Mouse (Mus musculus) forebrain, postnatal 0 days (tissue): ENCODE results near the gene Gng7. TPM values are rescaled to one million over a fixed set of nuclear protein-coding genes. Genes with fewer than 3 reads are reported as not detected.

ENCODE experiments used
- ATAC-seq: fragments of 200-750 bp; cut with Nextera tagmentation; 2 replicates; pipeline ENCODE4 v1.8.0; 2017; ENCODE audit warnings: mild to moderate bottlenecking, moderate library complexity
- DNase-seq: peaks from one replicate; pipeline ENCODE4 v3.0.0-alpha.2; 2015
- H3K27ac ChIP-seq: fragments of 300-500 bp; sonication (generic); 2 replicates; pipeline ENCODE4 v1.5.1; 2014; ENCODE audit warnings: low read depth, mild to moderate bottlenecking, antibody characterized with exemption, low read length, moderate library complexity, mixed read lengths
- H3K27me3 ChIP-seq: fragments of 300-500 bp; sonication (generic); 2 replicates; pipeline ENCODE4 v1.6.1; 2014; ENCODE audit warnings: mild to moderate bottlenecking, low read length, mixed read lengths; ENCODE audit not compliant: insufficient read depth
- H3K36me3 ChIP-seq: fragments of 300-500 bp; sonication (generic); 2 replicates; pipeline ENCODE4 v1.6.1; 2014; ENCODE audit warnings: mild to moderate bottlenecking, moderate library complexity; ENCODE audit not compliant: insufficient read depth
- H3K4me1 ChIP-seq: fragments of 300-500 bp; sonication (generic); 2 replicates; pipeline ENCODE4 v1.6.1; 2014; ENCODE audit warnings: antibody characterized with exemption; ENCODE audit not compliant: insufficient read depth
- H3K4me2 ChIP-seq: fragments of 300-500 bp; sonication (generic); 2 replicates; pipeline ENCODE4 v1.6.1; 2014; ENCODE audit warnings: low read depth, mild to moderate bottlenecking, moderate library complexity
- H3K4me3 ChIP-seq: fragments of 300-500 bp; sonication (generic); 2 replicates; pipeline ENCODE4 v1.5.1; 2014; ENCODE audit warnings: low read depth, low read length, mixed read lengths
- H3K9ac ChIP-seq: fragments of 300-500 bp; sonication (generic); 2 replicates; pipeline ENCODE4 v1.6.1; 2014; ENCODE audit warnings: mild to moderate bottlenecking
- H3K9me3 ChIP-seq: fragments of 300-500 bp; sonication (generic); 2 replicates; pipeline ENCODE4 v1.6.1; 2016; ENCODE audit warnings: low read length
- CTCF ChIP-seq: sonication (generic); IDR thresholded peaks from 2 replicates; pipeline ENCODE4 v1.5.1; 2016; ENCODE audit warnings: antibody characterized with exemption, control low read depth, low read depth
- WGBS: fragments of 180-500 bp; shearing (Covaris S2); extraction: QIAGEN DNeasy Blood & Tissue Kit; methylation state at CpG from one replicate; pipeline ENCODE4 v1.1.7; 2014; 5-methylcytosine and 5-hydroxymethylcytosine counted together
- polyA plus RNA-seq: library from polyadenylated mRNA; unstranded; fragments of >200 nt; fragmentation: Nextera tagmentation; extraction: Ambion mirVana; gene quantifications from 2 replicates; pipeline ENCODE4 v1.2.1, GENCODE M21; 2015
- total RNA-seq: library from RNA; depleted of rRNA; stranded (reverse); fragments of >200 nt; gene quantifications from 2 replicates; pipeline ENCODE4 v1.2.3, GENCODE M21; 2014

Gene Gng7
- total and polyA plus RNA-seq, 2 experiments from 2014 or later: 64.5 to 85.7 TPM

GRCm38 (mm10) chr10:80932700-80933420, 81.9 kb downstream of the Gng7 start:
- no peak for TF ChIP-seq CTCF
- H3K4me3 ChIP-seq: peak overlapping the region; percentile 6; the same call in 1 of the 2 replicates
- ATAC-seq (no peak), DNase-seq (no peak)
- 2% methylated on average over 17 of the region's 17 CpGs for WGBS
- H3K27me3 ChIP-seq: peaks cover 48% of the 10 kb centered on the region
- H3K9me3 ChIP-seq: no peaks in the 10 kb centered on the region
- no peak overlapping the region for H3K27ac ChIP-seq
- H3K36me3 ChIP-seq: no peaks in the 10 kb centered on the region
- H3K4me2 ChIP-seq: peak overlapping the region; percentile 77
- no peak overlapping the region for H3K9ac ChIP-seq
- H3K4me1 ChIP-seq: peaks cover 9% of the 10 kb centered on the region

GRCm38 (mm10) chr10:80932206-80932605, 82.5 kb downstream of the Gng7 start:
- H3K4me1 ChIP-seq: peaks cover 9% of the 10 kb centered on the region
- no peaks in the 10 kb centered on the region for H3K36me3 ChIP-seq
- no peak overlapping the region for H3K9ac ChIP-seq
- no peak for TF ChIP-seq CTCF
- DNase-seq: peak; percentile 71
- no peak for ATAC-seq
- H3K9me3 ChIP-seq: no peaks in the 10 kb centered on the region
- H3K27ac ChIP-seq: no peak overlapping the region
- H3K4me2 ChIP-seq: peak overlapping the region; percentile 77
- H3K27me3 ChIP-seq: peaks cover 48% of the 10 kb centered on the region
- H3K4me3 ChIP-seq: peak overlapping the region; percentile 6; the same call in 1 of the 2 replicates
- 1% methylated on average over 20 of the region's 20 CpGs for WGBS

DNA sequence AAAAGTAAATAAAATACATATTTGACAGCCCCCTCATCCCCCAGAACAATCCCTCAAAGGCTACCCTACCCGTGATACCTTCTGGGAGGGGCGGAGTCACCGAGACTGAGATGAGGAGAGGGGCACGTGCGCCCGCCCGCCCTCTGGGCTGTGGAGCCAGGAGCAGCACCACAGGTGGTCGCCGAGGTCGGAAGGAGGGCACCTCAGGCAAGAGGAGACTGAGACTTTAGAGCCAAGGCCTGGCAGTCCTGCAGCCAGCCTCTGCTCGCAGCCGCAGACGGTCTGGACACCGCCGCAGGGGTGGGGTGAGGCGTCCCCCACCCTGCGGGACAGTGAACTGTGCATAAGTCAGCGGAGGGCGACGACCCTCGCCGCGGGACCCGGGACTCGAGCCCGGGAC, 83.0 kb downstream of the Gng7 start:
- DNase-seq: no peak
- Histone ChIP-seq H3K9me3 (no peaks in the 10 kb centered on the region), H3K36me3 (no peaks in the 10 kb centered on the region), H3K27me3 (peaks cover 48% of the 10 kb centered on the region), H3K4me3 (peak overlapping the region; percentile 6; the same call in 1 of the 2 replicates), H3K4me2 (peak overlapping the region; percentile 77), H3K27ac (no peak overlapping the region), H3K4me1 (peaks cover 9% of the 10 kb centered on the region), H3K9ac (no peak overlapping the region)
- TF ChIP-seq CTCF: no peak
- no peak for ATAC-seq
- 5% methylated on average over 26 of the region's 26 CpGs for WGBS

DNA sequence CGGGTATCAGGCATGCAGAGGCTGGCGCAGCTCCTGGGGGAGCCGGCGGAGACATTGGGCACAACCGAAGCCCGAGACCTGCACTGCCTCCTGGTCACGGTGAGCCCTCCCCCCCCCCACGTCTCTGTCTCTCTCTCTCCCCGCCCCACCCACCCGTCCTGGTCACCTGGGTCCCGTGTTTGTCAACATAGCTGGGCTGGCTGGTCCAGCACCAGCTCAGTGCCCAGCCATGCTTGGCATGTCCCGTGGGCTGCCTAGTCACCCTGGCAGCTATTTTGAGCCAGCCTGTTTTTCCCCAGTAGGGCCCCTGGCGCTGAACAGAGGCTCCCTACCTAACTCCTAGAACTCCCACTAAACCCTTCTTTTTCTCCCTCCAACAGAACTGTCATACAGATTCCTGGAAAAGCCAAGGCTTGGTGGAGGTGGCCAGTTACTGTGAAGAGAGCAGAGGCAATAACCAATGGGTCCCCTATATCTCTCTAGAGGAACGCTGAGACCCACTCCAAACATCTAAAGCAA, 83.5 kb downstream of the Gng7 start:
- peaks cover 48% of the 10 kb centered on the region for H3K27me3 ChIP-seq
- no peak for TF ChIP-seq CTCF
- H3K4me1 ChIP-seq: peaks cover 9% of the 10 kb centered on the region
- no peaks in the 10 kb centered on the region for H3K9me3 ChIP-seq
- ATAC-seq (no peak), DNase-seq (no peak)
- peak overlapping the region; percentile 77 for H3K4me2 ChIP-seq
- no peak overlapping the region for H3K9ac ChIP-seq
- peak overlapping the region; percentile 42 for H3K4me3 ChIP-seq
- H3K36me3 ChIP-seq: no peaks in the 10 kb centered on the region
- 5% methylated on average over 13 of the region's 14 CpGs for WGBS
- no peak overlapping the region for H3K27ac ChIP-seq

- Histone ChIP-seq H3K36me3 (no peaks in the 10 kb centered on the region), H3K9ac (peak overlapping the region; percentile 51), H3K4me3 (peak overlapping the region; percentile 42), H3K27ac (no peak overlapping the region), H3K4me1 (peaks cover 9% of the 10 kb centered on the region), H3K4me2 (peak overlapping the region; percentile 77), H3K27me3 (peaks cover 48% of the 10 kb centered on the region), H3K9me3 (no peaks in the 10 kb centered on the region)
- 2% methylated on average over 44 of the region's 45 CpGs for WGBS
- DNase-seq (no peak), ATAC-seq (no peak)
- no peak for TF ChIP-seq CTCF
These were observed 84.2 kb downstream of the Gng7 start for GRCm38 (mm10) chr10:80930361-80931152.

DNA sequence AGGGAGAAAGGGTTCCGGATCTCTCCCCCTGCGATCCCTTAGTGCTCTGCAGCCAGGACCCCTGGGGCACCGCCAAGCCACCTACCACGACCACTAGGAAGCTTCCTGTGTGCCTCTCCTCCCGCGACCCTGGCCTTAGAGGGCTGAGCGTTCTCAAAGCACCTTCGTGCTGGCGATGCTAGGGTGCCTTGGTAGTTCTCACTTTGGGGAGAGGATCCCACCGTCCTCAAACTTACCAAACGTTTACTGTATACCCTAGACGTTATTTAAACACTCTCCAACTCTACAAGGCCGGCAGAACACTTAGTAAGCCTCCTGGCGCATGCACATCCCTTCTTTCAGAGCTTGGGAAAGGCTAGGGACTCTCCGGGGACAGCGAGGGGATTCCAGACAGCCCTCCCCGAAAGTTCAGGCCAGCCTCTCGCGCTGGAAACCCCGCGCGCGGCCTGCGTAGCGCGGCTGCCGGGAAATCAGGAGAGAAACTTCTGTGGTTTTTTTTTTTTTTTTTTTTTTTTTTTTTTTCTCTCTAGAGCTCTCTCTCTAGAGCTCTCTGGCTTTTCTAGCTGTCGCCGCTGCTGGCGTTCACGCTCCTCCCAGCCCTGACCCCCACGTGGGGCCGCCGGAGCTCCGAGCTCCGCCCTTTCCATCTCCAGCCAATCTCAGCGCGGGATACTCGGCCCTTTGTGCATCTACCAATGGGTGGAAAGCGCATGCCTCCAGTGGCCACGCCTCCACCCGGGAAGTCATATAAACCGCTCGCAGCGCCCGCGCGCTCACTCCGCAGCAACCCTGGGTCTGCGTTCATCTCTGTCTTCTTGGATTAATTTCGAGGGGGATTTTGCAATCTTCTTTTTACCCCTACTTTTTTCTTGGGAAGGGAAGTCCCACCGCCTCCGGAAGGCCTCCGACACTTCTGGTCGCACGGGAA, 85.2 kb downstream of the Gng7 start, which contains the start of gene Gadd45b:
TSS of gene Gadd45b (plus strand) at position 775 of the 928 bp plus-strand sequence.
- Histone ChIP-seq H3K27ac (peak within 1 kb of the TSS; percentile 16), H3K4me3 (peak within 1 kb of the TSS; percentile 42), H3K9ac (peak within 1 kb of the TSS; percentile 51), H3K4me2 (peak within 1 kb of the TSS; percentile 77), H3K4me1 (peaks cover 9% of the 10 kb centered on the region), H3K9me3 (no peaks in the 10 kb centered on the region), H3K27me3 (peaks cover 45% of the 10 kb centered on the region), H3K36me3 (no peaks in the 10 kb centered on the region)
- peak; percentile 98 for DNase-seq
- under 1% methylated on average over 56 of the region's 56 CpGs for WGBS
- ATAC-seq: peak; percentile 94
- no peak for TF ChIP-seq CTCF
